Mouse (Mus musculus) testis, adult 2 months (tissue): Measurements from ENCODE around the gene Synj2.

Experiments
- CTCF ChIP-seq: fragments of 200-500 bp; IDR thresholded peaks from 2 replicates; pipeline ENCODE4 v1.5.1; 2012; ENCODE audit warnings: low read depth, mild to moderate bottlenecking, inconsistent platforms, low read length, moderate library complexity; ENCODE audit not compliant: control insufficient read depth, insufficient read depth, insufficient replicate concordance
- POLR2A ChIP-seq: fragments of 200-500 bp; IDR thresholded peaks from 2 replicates; pipeline ENCODE4 v1.6.1; 2012; ENCODE audit warnings: low read depth, mild to moderate bottlenecking, inconsistent platforms, low read length, moderate library complexity; ENCODE audit not compliant: control insufficient read depth

DNA sequence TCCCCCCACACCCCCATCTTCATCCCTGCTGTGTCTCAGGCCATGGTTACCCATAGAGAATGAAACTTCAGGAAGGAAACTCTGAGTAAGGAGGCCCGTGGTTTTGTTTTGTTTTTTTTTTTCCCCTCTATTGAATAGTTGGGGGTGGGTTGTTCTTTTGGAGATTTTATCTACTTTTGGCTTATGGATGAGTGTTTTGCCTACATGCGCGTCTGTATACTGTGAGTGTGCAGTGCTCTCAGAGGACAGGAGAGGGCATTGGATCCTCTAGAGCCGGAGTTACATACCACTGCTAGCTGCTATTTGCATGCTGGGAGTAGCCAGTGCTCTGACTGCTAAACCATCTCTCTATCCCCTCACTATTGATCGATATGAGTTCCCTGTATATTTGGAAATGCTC is 39.7 kb upstream of the Synj2 start:
- TF ChIP-seq CTCF (no peak), POLR2A (no peak)
